Mouse (Mus musculus) bone marrow macrophage, adult 2 months (primary cell): ENCODE data around the gene Ltbr. TPM values are rescaled to one million over a fixed set of nuclear protein-coding genes. Genes with fewer than 3 reads are reported as not detected.

Experiments used
- H3K27ac ChIP-seq: 2 replicates; pipeline ENCODE4 v1.5.1; 2012; ENCODE audit warnings: low read depth, low read length; ENCODE audit not compliant: insufficient read depth
- H3K4me1 ChIP-seq: 2 replicates; pipeline ENCODE4 v1.6.1; 2012; ENCODE audit warnings: low read length; ENCODE audit not compliant: control insufficient read depth, insufficient read depth
- H3K4me3 ChIP-seq: 2 replicates; pipeline ENCODE4 v1.5.1; 2012; ENCODE audit warnings: mild to moderate bottlenecking, low read length, moderate library complexity; ENCODE audit not compliant: insufficient read depth
- CTCF ChIP-seq: IDR thresholded peaks from 2 replicates; pipeline ENCODE4 v1.5.1; 2012; ENCODE audit warnings: low read depth, mild to moderate bottlenecking, low read length, moderate library complexity
- POLR2A ChIP-seq: IDR thresholded peaks from 2 replicates; pipeline ENCODE4 v1.6.1; 2012; ENCODE audit warnings: mild to moderate bottlenecking, low read depth, low read length, borderline replicate concordance
- polyA plus RNA-seq: library from polyadenylated mRNA; stranded (reverse); fragments of >200 nt; gene quantifications from 2 replicates; pipeline ENCODE4 v1.2.4, GENCODE M21; 2012; ENCODE audit not compliant: missing spikeins, insufficient read depth, insufficient read length

The Ltbr gene
- polyA plus RNA-seq, 1 experiment = 60.0 TPM

DNA sequence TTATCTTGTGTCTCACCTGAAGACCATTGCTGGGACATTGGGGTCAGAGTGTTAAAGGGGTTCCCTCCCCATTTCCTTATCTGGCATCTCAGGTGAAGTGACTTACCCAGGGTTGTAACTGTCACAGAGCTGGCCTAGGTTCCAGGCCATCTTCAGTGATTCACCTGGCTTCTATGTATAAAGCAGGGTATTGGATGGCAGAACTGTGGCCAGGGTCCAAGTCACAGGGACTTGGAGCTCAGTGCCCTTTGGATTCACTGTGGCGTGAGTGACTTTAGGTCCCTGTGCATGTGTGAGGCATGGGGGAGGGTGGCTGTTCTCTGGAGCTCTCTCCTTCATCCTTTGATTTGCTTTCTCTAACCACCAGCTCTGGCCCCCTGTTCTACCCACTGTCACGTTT is 32.3 kb upstream of the Ltbr start:
- H3K27ac ChIP-seq = no peak overlapping the region
- no peak for TF ChIP-seq CTCF
- TF ChIP-seq POLR2A = no peak
- peaks cover 38% of the 10 kb centered on the region for H3K4me1 ChIP-seq
- no peak overlapping the region for H3K4me3 ChIP-seq

DNA sequence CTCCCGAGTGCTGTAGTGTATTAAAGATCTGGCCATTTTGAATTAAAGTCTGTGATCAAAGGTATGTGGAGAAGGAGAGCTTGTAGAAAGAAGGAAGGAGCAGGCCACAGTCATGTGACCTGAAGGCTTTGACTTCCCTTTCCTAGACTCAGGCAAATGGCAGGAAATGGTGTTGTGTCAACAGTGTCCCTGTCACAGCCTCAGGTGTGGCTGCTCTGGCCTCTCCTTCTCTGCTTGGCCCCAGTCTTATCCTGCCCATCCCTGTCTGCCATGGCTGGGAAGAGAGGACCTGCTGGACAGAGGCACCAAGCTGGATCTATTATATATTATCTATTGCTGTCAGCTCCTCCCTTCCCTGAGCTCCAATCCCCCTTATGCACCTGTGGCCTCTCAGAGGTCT is 31.9 kb upstream of the Ltbr start:
- Histone ChIP-seq H3K4me3 (no peak overlapping the region), H3K27ac (peak overlapping the region; percentile 36), H3K4me1 (peaks cover 42% of the 10 kb centered on the region)
- TF ChIP-seq POLR2A = no peak
- no peak for TF ChIP-seq CTCF

DNA sequence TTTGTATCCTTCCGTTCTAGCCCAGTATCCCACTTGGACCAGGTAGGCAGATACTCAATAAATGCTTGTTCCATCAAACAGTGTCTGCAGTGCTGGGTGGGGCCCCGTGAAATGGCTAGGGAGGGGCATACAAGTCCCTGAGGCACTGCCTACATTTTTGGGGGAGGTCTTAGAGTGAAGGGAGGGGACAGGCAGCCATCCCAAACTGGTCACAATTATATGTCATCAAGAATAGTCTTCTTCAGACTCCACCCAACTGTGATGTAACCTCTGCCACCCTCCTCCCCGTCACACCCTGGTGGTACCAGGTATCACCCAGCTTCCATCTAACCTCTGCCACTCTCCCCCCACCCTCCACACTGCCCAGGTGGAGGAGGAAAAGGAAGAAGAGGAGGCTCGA is 31.2 kb upstream of the Ltbr start:
- Histone ChIP-seq H3K27ac (peak overlapping the region; percentile 36), H3K4me3 (no peak overlapping the region), H3K4me1 (peaks cover 48% of the 10 kb centered on the region)
- TF ChIP-seq POLR2A = no peak
- no peak for TF ChIP-seq CTCF

- no peak for TF ChIP-seq POLR2A
- TF ChIP-seq CTCF = no peak
- Histone ChIP-seq H3K4me3 (no peak overlapping the region), H3K4me1 (peaks cover 54% of the 10 kb centered on the region), H3K27ac (no peak overlapping the region)
Measured at GRCm38 (mm10) chr6:125344084-125344483, 30.4 kb upstream of the Ltbr start.

GRCm38 (mm10) chr6:125342198-125342597 is 28.5 kb upstream of the Ltbr start:
- Histone ChIP-seq H3K27ac (no peak overlapping the region), H3K4me1 (peaks cover 51% of the 10 kb centered on the region), H3K4me3 (no peak overlapping the region)
- no peak for TF ChIP-seq CTCF
- TF ChIP-seq POLR2A = no peak

DNA sequence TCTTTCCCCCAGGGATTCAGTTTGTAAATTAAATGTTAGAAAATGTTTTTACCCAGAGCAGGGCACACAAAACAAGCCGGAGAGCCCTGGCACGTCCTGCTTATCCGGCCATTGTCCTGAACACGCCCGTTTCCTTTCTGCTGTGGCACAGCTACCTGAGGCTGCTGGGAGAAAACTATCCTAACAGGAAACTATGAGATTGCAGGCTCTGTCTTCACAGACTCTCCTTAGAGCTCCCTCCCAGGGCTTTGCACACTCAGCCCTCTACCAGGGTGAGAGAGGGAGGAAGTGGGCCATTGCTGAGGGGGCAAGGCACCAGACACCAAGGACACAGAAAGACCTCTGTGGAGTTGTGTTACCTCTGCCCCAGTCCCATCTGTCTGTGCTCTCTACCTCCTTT is 26.6 kb upstream of the Ltbr start:
- H3K4me1 ChIP-seq = peaks cover 47% of the 10 kb centered on the region
- no peak overlapping the region for H3K27ac ChIP-seq
- no peak for TF ChIP-seq CTCF
- no peak for TF ChIP-seq POLR2A
- no peak overlapping the region for H3K4me3 ChIP-seq

- TF ChIP-seq CTCF (no peak), POLR2A (no peak)
Measured at GRCm38 (mm10) chr6:125338791-125339660, 25.3 kb upstream of the Ltbr start.

GRCm38 (mm10) chr6:125334356-125334755 is 20.7 kb upstream of the Ltbr start:
- H3K27ac ChIP-seq = peak overlapping the region; percentile 37
- peak overlapping the region; percentile 15 for H3K4me3 ChIP-seq
- H3K4me1 ChIP-seq = peaks cover 38% of the 10 kb centered on the region
- TF ChIP-seq POLR2A (no peak), CTCF (no peak)

More at GRCm38 (mm10) chr6:125338791-125339660, 25.3 kb upstream of the Ltbr start:
- Histone ChIP-seq H3K4me3 (no peak overlapping the region), H3K27ac (no peak overlapping the region), H3K4me1 (peaks cover 50% of the 10 kb centered on the region)

DNA sequence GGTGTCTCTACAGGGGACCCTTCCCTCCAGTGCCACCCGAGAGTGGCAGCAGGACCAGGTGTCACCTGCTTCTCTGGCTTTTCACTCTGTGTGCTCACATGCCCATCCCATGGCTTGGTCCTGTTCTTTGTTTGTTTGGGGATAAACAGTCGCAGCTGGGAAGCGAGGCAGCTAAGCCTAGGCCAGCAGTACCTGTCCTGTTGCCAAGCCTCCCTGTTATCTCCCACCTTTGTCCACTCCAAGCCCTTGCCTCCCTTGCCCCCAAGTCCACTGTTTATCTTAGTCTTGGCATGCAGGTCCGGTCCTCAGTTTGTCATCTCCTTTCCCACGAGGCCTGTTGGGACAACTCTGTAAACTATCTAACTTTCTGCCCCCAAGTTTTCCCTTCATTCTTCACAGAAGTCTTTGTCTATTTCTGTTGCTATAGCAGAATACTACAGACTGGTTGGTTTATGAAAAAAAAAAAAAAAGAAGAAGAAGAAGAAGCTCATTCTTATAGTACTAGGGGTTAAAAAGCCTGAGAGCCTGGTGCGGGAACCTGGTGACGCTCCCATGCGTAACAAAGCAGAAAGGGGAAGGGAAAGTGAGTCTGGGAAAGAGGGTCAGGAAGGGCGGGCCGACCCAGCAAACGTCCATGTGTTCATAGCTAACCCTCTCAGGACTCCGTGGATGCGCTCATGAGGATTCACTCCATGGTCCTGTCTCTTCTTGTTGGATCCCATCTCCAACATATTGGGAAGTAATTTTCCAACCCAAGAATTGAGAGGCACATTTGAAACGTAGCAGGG is 19.6 kb upstream of the Ltbr start:
- peak overlapping the region; percentile 37 for H3K27ac ChIP-seq
- no peak for TF ChIP-seq POLR2A
- TF ChIP-seq CTCF = no peak
- peak overlapping the region; percentile 15 for H3K4me3 ChIP-seq
- peaks cover 28% of the 10 kb centered on the region for H3K4me1 ChIP-seq

DNA sequence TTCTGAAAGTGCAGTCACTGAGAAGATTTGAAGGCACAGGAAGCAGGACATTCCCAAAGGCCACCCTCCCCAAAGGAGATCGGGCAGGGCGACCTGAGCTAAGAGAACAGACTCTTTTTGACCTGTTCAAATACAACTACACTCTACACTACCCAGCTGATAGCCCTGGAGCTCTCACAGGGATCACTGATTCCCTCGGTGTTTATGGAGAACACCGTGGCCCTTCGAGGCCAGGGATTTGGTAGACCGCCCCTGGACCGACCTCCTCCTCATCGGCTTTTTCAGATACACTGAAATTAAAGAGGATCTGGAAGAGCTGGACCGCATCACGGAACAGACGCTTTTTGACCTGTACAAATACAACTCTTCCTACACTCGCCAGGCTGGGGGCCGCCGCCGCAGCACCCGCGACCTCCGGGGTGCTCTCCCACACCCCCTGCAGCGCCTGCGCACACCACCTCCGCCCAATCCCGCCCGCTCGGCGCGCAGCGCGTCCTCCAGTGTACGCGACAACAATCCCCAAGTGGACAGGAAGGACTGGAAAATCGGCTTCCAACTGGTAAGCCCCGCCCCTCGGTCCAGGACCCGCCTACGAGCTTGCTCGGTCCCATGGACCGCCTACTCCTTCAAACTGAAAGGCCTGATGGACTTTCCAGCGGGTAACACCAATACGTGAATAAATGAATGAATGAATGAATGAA is 17.1 kb upstream of the Ltbr start:
- no peak overlapping the region for H3K27ac ChIP-seq
- peaks cover 23% of the 10 kb centered on the region for H3K4me1 ChIP-seq
- peak overlapping the region; percentile 63 for H3K4me3 ChIP-seq
- no peak for TF ChIP-seq CTCF
- peak; percentile 73; the same call in 1 of the 2 replicates for TF ChIP-seq POLR2A
